Mouse (Mus musculus) bone marrow macrophage, adult 2 months (primary cell): ENCODE results near the gene Ube2n. TPM values are rescaled to one million over a fixed set of nuclear protein-coding genes. Genes with fewer than 3 reads are reported as not detected.

Experiments used
- H3K27ac ChIP-seq: 2 replicates; pipeline ENCODE4 v1.5.1; 2012; ENCODE audit warnings: low read depth, low read length; ENCODE audit not compliant: insufficient read depth
- H3K4me1 ChIP-seq: 2 replicates; pipeline ENCODE4 v1.6.1; 2012; ENCODE audit warnings: low read length; ENCODE audit not compliant: control insufficient read depth, insufficient read depth
- H3K4me3 ChIP-seq: 2 replicates; pipeline ENCODE4 v1.5.1; 2012; ENCODE audit warnings: mild to moderate bottlenecking, low read length, moderate library complexity; ENCODE audit not compliant: insufficient read depth
- CTCF ChIP-seq: IDR thresholded peaks from 2 replicates; pipeline ENCODE4 v1.5.1; 2012; ENCODE audit warnings: low read depth, mild to moderate bottlenecking, low read length, moderate library complexity
- POLR2A ChIP-seq: IDR thresholded peaks from 2 replicates; pipeline ENCODE4 v1.6.1; 2012; ENCODE audit warnings: mild to moderate bottlenecking, low read depth, low read length, borderline replicate concordance
- polyA plus RNA-seq: library from polyadenylated mRNA; stranded (reverse); fragments of >200 nt; gene quantifications from 2 replicates; pipeline ENCODE4 v1.2.4, GENCODE M21; 2012; ENCODE audit not compliant: missing spikeins, insufficient read depth, insufficient read length

Ube2n gene
- polyA plus RNA-seq, 1 experiment: 116 TPM

DNA sequence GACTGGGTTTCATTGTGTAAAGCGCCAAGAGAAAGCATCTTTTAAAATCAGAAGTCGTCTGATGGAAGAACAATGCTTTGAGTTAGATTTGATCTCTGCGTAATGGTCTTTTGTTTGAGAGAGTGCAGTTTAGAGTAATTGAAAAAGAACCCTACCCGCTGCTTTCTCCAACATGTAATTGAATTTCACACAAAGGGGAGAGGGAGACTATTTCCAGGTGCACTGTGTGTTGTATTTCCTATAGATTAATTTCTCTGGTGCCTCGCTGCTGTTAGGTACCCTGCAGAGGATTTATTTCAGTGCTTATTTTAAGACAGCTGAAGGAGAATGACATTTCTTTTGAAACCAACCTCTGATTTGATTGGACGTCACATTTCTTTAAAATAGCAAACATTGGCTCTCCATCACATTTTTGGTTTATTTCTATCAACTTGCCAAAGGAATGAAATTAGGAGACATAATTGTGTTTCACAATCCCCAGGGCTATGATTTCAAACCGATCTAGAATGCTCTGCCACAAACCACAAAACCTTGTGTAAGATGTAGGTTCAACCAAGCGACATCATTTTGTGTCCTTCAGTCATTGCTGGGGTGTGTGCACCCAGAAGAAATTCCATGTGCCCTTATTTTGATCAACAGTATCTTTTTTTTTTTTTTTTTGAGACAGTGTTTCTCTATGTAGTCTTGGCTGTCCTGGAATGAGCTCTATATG is 72.7 kb downstream of the Ube2n start:
- Histone ChIP-seq H3K4me3 (no peak overlapping the region), H3K4me1 (peaks cover 4% of the 10 kb centered on the region; the same call in 1 of the 2 replicates), H3K27ac (no peak overlapping the region)
- no peak for TF ChIP-seq CTCF
- TF ChIP-seq POLR2A: no peak

- Histone ChIP-seq H3K27ac (no peak overlapping the region), H3K4me1 (peaks cover 4% of the 10 kb centered on the region; the same call in 1 of the 2 replicates), H3K4me3 (no peak overlapping the region)
- TF ChIP-seq CTCF (no peak), POLR2A (no peak)
These were observed 74.3 kb downstream of the Ube2n start for GRCm38 (mm10) chr10:95589196-95589595.

DNA sequence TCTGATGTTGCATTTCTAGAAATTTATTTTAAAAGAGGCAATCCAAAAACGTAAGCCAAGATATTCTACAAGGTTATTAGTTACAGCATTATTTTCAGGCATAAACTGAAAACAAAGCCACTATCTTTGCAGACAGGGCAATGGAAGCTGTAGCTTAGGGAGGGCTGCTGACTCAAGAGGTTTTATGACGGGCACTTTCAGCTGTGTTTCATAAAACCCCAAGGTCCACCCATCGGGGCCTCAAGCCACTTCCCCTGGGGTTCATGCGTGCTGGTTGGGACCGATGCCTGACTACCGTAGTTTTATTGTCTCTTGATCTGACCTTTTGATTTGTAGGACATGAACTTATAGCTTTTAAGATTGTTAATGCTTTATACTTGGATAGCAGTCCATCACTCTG is 75.3 kb downstream of the Ube2n start:
- H3K4me1 ChIP-seq: peaks cover 4% of the 10 kb centered on the region; the same call in 1 of the 2 replicates
- no peak overlapping the region for H3K27ac ChIP-seq
- no peak for TF ChIP-seq CTCF
- TF ChIP-seq POLR2A: no peak
- no peak overlapping the region for H3K4me3 ChIP-seq

GRCm38 (mm10) chr10:95591257-95591656 is 76.3 kb downstream of the Ube2n start:
- TF ChIP-seq CTCF (no peak), POLR2A (no peak)
- Histone ChIP-seq H3K4me3 (no peak overlapping the region), H3K4me1 (peaks cover 4% of the 10 kb centered on the region; the same call in 1 of the 2 replicates), H3K27ac (no peak overlapping the region)

DNA sequence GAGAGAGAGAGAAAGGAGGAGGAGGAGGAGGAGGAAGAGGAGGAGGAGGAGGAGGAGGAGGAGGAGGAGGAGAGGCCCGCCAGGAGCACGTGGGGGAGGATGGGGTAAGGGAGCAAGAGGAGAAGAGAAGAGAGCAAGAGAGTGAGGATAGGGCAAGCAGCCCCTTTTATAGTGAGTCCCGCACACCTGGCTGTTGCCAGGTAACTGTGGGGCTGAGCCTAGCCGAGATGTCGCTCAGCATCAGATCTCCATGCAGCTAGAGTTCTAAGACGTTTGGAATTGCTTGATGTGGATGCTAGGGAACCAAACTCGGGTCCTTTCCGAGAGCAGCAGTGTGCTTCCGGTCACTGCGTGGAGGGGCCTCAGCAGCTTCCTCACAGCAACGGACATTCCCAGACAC is 79.5 kb downstream of the Ube2n start:
- no peaks in the 10 kb centered on the region for H3K4me1 ChIP-seq
- H3K4me3 ChIP-seq: no peak overlapping the region
- no peak overlapping the region for H3K27ac ChIP-seq
- no peak for TF ChIP-seq POLR2A
- TF ChIP-seq CTCF: no peak

Other genes with a start within 250 kb of the Ube2n start
- 12.2 and 14.7 TPM in 2 replicates for gene Cradd, start 191.0 kb upstream of the Ube2n start, polyA plus RNA-seq
- gene Socs2, start 98.0 kb upstream of the Ube2n start, polyA plus RNA-seq: 0.19 and 0.74 TPM in 2 replicates
- 88.3 and 96.0 TPM in 2 replicates for gene Mrpl42, start 13.2 kb upstream of the Ube2n start, polyA plus RNA-seq
- 42.5 and 43.1 TPM in 2 replicates for gene Nudt4, start 49.0 kb downstream of the Ube2n start, polyA plus RNA-seq
- not detected in 2 replicates for gene Anapc15-ps, start 158.3 kb downstream of the Ube2n start, polyA plus RNA-seq